Mouse (Mus musculus): Measurements from ENCODE around the gene Cblb. TPM values are rescaled to one million over a fixed set of nuclear protein-coding genes. Genes with fewer than 3 reads are reported as not detected.

The Cblb gene
- polyA plus RNA-seq, 2 experiments, result 1.8 TPM

DNA sequence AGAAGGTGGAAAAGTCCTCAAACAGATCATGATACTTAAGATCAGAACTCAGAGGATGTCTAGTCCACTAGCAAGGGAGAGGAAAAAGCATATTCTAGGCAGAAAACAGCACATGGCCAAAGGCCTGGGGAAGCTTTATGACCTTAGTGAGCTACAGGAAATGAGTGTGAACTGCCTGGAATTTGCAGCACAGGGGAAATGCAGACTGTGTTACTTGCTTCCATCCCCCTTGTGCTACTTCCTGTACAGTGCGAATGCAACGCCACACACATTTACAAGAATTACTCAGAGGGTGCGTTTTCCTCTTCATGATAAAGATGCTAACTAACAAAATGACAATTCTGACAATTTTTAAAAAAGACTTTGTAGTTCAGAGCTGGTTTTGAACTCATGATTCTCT is 41.8 kb upstream of the Cblb start:
- DNase-seq (ENCODE audit: low read depth in 3 of 3, low spot score in 3 of 3), result no peak
- Histone ChIP-seq H3K27me3 (ENCODE audit: control insufficient read depth, insufficient read depth, low read length) (no peaks in the 10 kb centered on the region), H3K27ac (no peak overlapping the region), H3K36me3 (replicated peaks; ENCODE audit: control insufficient read depth, insufficient read depth, low read depth) (no peaks in the 10 kb centered on the region), H3K4me3 (ENCODE audit: insufficient read depth in 1 of 2, low read depth in 2 of 2, low read length in 2 of 2) (no peak overlapping the region), H3K9ac (replicated peaks) (no peak overlapping the region), H3K4me1 (replicated peaks; ENCODE audit: control insufficient read depth in 2 of 2, insufficient read depth in 2 of 2, low read length in 1 of 2) (no peaks in the 10 kb centered on the region), H3K4me2 (ENCODE audit: low read depth) (no peak overlapping the region), H3K9me3 (ENCODE audit: control insufficient read depth, low read length) (no peaks in the 10 kb centered on the region)
- 37% methylated on average over 3 of the region's 3 CpGs for WGBS (ENCODE audit: insufficient replicate concordance)
- ATAC-seq (ENCODE audit: insufficient read depth), result no peak
- TF ChIP-seq EP300 (IDR thresholded peaks at IDR 0.05; ENCODE audit: low read depth), result no peak
- TF ChIP-seq CTCF (IDR thresholded peaks at IDR 0.05; ENCODE audit: low read depth), result no peak

DNA sequence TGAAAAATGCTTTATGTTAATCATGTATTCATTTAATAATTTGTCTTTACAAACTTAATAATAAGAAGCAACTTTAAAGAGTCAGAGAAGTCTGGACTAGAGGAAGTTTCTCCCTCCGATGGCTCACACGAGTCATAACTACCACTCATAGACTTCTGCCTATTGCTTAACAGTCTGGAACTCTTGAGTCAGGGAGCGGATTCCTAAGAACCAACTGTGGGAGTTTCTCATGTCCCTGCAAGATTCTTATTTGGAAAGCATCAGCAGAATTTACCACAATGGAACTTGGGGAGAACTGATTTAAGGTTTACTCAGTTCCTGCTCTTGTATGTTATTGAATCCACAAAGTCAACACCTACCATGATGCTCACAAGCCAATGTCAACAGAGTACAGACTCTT is 31.0 kb upstream of the Cblb start:
- no peaks in the 10 kb centered on the region for H3K9me3 ChIP-seq (ENCODE audit: control insufficient read depth, low read length)
- no peak for TF ChIP-seq EP300 (IDR thresholded peaks at IDR 0.05; ENCODE audit: low read depth)
- TF ChIP-seq CTCF (IDR thresholded peaks at IDR 0.05; ENCODE audit: low read depth), result no peak
- no peak overlapping the region for H3K9ac ChIP-seq (replicated peaks)
- DNase-seq (ENCODE audit: low read depth in 3 of 3, low spot score in 3 of 3) (no peak), ATAC-seq (ENCODE audit: insufficient read depth) (no peak)
- no peak overlapping the region for H3K4me2 ChIP-seq (ENCODE audit: low read depth)
- no peak overlapping the region for H3K4me3 ChIP-seq (ENCODE audit: insufficient read depth in 1 of 2, low read depth in 2 of 2, low read length in 2 of 2)
- H3K27ac ChIP-seq, result no peak overlapping the region
- no peaks in the 10 kb centered on the region for H3K27me3 ChIP-seq (ENCODE audit: control insufficient read depth, insufficient read depth, low read length)
- 62% methylated on average over 3 of the region's 3 CpGs for WGBS (ENCODE audit: insufficient replicate concordance)
- H3K36me3 ChIP-seq (replicated peaks; ENCODE audit: control insufficient read depth, insufficient read depth, low read depth), result no peaks in the 10 kb centered on the region
- no peaks in the 10 kb centered on the region for H3K4me1 ChIP-seq (replicated peaks; ENCODE audit: control insufficient read depth in 2 of 2, insufficient read depth in 2 of 2, low read length in 1 of 2)

DNA sequence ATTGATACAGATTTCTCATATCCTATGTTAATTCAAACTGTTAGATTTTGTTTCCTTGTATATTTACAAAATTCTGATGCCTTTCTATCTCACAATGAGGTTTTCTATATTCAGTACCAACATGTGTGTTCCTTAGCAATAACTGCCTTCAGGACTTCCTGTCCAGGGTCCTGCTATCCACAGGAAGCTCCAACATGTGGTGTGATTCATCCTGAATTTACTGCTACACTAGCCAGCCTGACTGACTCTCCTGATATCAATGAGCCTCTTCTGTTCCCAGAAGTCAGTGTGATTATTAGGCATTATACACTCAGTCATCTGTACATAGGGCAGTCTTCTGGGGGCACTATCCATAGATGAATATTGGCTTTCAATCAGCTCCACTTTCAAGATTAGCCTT is 30.2 kb upstream of the Cblb start:
- no peaks in the 10 kb centered on the region for H3K9me3 ChIP-seq (ENCODE audit: control insufficient read depth, low read length)
- TF ChIP-seq CTCF (IDR thresholded peaks at IDR 0.05; ENCODE audit: low read depth) (no peak), EP300 (IDR thresholded peaks at IDR 0.05; ENCODE audit: low read depth) (no peak)
- DNase-seq (ENCODE audit: low read depth in 3 of 3, low spot score in 3 of 3), result no peak
- H3K27me3 ChIP-seq (ENCODE audit: control insufficient read depth, insufficient read depth, low read length), result no peaks in the 10 kb centered on the region
- H3K4me1 ChIP-seq (replicated peaks; ENCODE audit: control insufficient read depth in 2 of 2, insufficient read depth in 2 of 2, low read length in 1 of 2), result no peaks in the 10 kb centered on the region
- ATAC-seq (ENCODE audit: insufficient read depth), result no peak
- no peak overlapping the region for H3K4me2 ChIP-seq (ENCODE audit: low read depth)
- H3K36me3 ChIP-seq (replicated peaks; ENCODE audit: control insufficient read depth, insufficient read depth, low read depth), result no peaks in the 10 kb centered on the region
- H3K4me3 ChIP-seq (ENCODE audit: insufficient read depth in 1 of 2, low read depth in 2 of 2, low read length in 2 of 2), result no peak overlapping the region
- no peak overlapping the region for H3K27ac ChIP-seq
- no peak overlapping the region for H3K9ac ChIP-seq (replicated peaks)

DNA sequence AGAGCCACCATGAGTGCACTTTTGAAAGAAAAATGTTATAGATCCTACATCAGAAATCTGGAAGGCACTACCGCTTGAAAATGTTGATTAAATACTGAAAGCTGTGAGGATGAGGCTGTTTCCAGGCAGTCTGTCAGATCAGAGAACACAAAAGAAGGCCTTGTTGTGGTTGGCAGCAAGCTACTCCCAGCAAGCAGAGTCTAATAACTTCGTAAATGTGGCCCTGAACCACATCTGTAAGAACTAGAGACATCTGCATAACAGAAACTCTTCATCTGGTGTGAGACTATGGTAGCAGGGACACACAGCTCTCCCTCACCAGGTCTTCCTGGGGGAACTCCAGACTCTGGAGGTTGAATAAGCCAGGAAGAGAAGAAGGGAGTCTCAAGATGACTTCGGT is 24.0 kb upstream of the Cblb start:
- H3K9ac ChIP-seq (replicated peaks), result no peak overlapping the region
- 55% methylated on average over 3 of the region's 3 CpGs for WGBS (ENCODE audit: insufficient replicate concordance)
- H3K4me3 ChIP-seq (ENCODE audit: insufficient read depth in 1 of 2, low read depth in 2 of 2, low read length in 2 of 2), result no peak overlapping the region
- H3K27ac ChIP-seq, result no peak overlapping the region
- H3K4me2 ChIP-seq (ENCODE audit: low read depth), result no peak overlapping the region
- no peaks in the 10 kb centered on the region for H3K27me3 ChIP-seq (ENCODE audit: control insufficient read depth, insufficient read depth, low read length)
- no peaks in the 10 kb centered on the region for H3K4me1 ChIP-seq (replicated peaks; ENCODE audit: control insufficient read depth in 2 of 2, insufficient read depth in 2 of 2, low read length in 1 of 2)
- ATAC-seq (ENCODE audit: insufficient read depth) (no peak), DNase-seq (ENCODE audit: low read depth in 3 of 3, low spot score in 3 of 3) (no peak)
- TF ChIP-seq CTCF (IDR thresholded peaks at IDR 0.05; ENCODE audit: low read depth) (no peak), EP300 (IDR thresholded peaks at IDR 0.05; ENCODE audit: low read depth) (no peak)
- H3K9me3 ChIP-seq (ENCODE audit: control insufficient read depth, low read length), result no peaks in the 10 kb centered on the region
- H3K36me3 ChIP-seq (replicated peaks; ENCODE audit: control insufficient read depth, insufficient read depth, low read depth), result no peaks in the 10 kb centered on the region

DNA sequence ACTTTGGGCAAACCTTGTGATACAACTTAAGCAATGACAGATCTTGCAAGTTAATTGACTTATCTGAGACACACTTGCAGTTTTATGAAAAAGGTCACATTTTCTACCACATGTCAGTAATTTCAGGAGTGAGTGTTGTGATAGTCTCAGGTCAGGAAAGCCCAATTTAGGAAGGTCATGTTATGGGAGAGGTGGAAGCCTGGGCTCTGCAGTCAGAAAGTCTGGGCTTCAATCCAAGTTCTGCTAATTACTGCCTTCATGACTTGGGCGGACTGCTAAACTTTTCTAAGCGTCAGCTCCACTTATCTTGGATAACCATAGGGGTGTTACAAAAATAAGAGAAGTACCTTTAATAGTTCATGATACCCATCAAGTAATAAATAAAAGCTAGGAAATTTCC is 22.6 kb upstream of the Cblb start:
- no peak overlapping the region for H3K9ac ChIP-seq (replicated peaks)
- H3K4me3 ChIP-seq (ENCODE audit: insufficient read depth in 1 of 2, low read depth in 2 of 2, low read length in 2 of 2), result no peak overlapping the region
- no peaks in the 10 kb centered on the region for H3K9me3 ChIP-seq (ENCODE audit: control insufficient read depth, low read length)
- DNase-seq (ENCODE audit: low read depth in 3 of 3, low spot score in 3 of 3) (no peak), ATAC-seq (ENCODE audit: insufficient read depth) (no peak)
- H3K4me1 ChIP-seq (replicated peaks; ENCODE audit: control insufficient read depth in 2 of 2, insufficient read depth in 2 of 2, low read length in 1 of 2), result no peaks in the 10 kb centered on the region
- no peaks in the 10 kb centered on the region for H3K27me3 ChIP-seq (ENCODE audit: control insufficient read depth, insufficient read depth, low read length)
- no peaks in the 10 kb centered on the region for H3K36me3 ChIP-seq (replicated peaks; ENCODE audit: control insufficient read depth, insufficient read depth, low read depth)
- no peak overlapping the region for H3K4me2 ChIP-seq (ENCODE audit: low read depth)
- H3K27ac ChIP-seq, result no peak overlapping the region
- TF ChIP-seq EP300 (IDR thresholded peaks at IDR 0.05; ENCODE audit: low read depth), result no peak
- TF ChIP-seq CTCF (IDR thresholded peaks at IDR 0.05; ENCODE audit: low read depth), result no peak
- 56% methylated on average over 2 of the region's 2 CpGs for WGBS (ENCODE audit: insufficient replicate concordance)

DNA sequence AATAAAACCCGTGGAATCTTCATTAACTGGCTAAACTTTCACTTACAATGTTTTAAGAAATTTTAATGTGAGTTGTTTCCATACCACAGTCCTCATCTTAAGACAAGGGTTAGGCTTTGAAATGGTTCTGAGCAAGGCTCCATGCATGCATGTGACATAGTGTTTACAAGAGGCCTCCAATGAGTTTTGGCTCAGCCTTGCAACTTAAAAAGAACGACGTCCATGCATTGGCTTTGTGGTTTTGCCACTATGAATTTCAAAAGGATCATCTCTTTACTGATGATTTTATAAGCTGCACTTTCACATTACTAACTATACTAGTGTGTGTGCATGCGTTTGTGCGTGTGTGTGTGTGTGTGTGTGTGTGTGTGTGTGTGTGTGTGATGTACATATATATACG is 21.6 kb upstream of the Cblb start:
- H3K36me3 ChIP-seq (replicated peaks; ENCODE audit: control insufficient read depth, insufficient read depth, low read depth), result no peaks in the 10 kb centered on the region
- H3K27me3 ChIP-seq (ENCODE audit: control insufficient read depth, insufficient read depth, low read length), result no peaks in the 10 kb centered on the region
- H3K4me3 ChIP-seq (ENCODE audit: insufficient read depth in 1 of 2, low read depth in 2 of 2, low read length in 2 of 2), result no peak overlapping the region
- no peak overlapping the region for H3K27ac ChIP-seq
- no peak for DNase-seq (ENCODE audit: low read depth in 3 of 3, low spot score in 3 of 3)
- no peaks in the 10 kb centered on the region for H3K9me3 ChIP-seq (ENCODE audit: control insufficient read depth, low read length)
- TF ChIP-seq EP300 (IDR thresholded peaks at IDR 0.05; ENCODE audit: low read depth) (no peak), CTCF (IDR thresholded peaks at IDR 0.05; ENCODE audit: low read depth) (no peak)
- 71% methylated on average over 6 of the region's 6 CpGs for WGBS (ENCODE audit: insufficient replicate concordance)
- no peak overlapping the region for H3K9ac ChIP-seq (replicated peaks)
- ATAC-seq (ENCODE audit: insufficient read depth), result no peak
- H3K4me1 ChIP-seq (replicated peaks; ENCODE audit: control insufficient read depth in 2 of 2, insufficient read depth in 2 of 2, low read length in 1 of 2), result no peaks in the 10 kb centered on the region
- H3K4me2 ChIP-seq (ENCODE audit: low read depth), result no peak overlapping the region

Data from liver, embryonic 14.5 days (tissue).